Mouse (Mus musculus) midbrain, embryonic 13.5 days (tissue): ENCODE measurements around the gene Evi5. TPM values are rescaled to one million over a fixed set of nuclear protein-coding genes. Genes with fewer than 3 reads are reported as not detected.

Source experiments
- ATAC-seq: fragments of 200-750 bp; cut with Nextera tagmentation; 2 replicates; pipeline ENCODE4 v1.8.0; 2017; ENCODE audit warnings: mild to moderate bottlenecking, moderate TSS enrichment, moderate library complexity
- H3K27ac ChIP-seq: fragments of 300-500 bp; sonication (generic); 2 replicates; pipeline ENCODE4 v1.5.1; 2015; ENCODE audit warnings: inconsistent platforms, mild to moderate bottlenecking, moderate library complexity
- H3K27me3 ChIP-seq: fragments of 300-500 bp; sonication (generic); 2 replicates; pipeline ENCODE4 v1.6.1; 2015; ENCODE audit warnings: mild to moderate bottlenecking, inconsistent platforms
- H3K36me3 ChIP-seq: fragments of 300-500 bp; sonication (generic); 2 replicates; pipeline ENCODE4 v1.6.1; 2015; ENCODE audit warnings: mild to moderate bottlenecking, inconsistent platforms
- H3K4me1 ChIP-seq: fragments of 300-500 bp; sonication (generic); replicated peaks from 2 replicates; pipeline ENCODE4 v1.6.1; 2015; ENCODE audit warnings: inconsistent platforms
- H3K4me2 ChIP-seq: fragments of 300-500 bp; sonication (generic); replicated peaks from 2 replicates; pipeline ENCODE4 v1.6.1; 2015; ENCODE audit warnings: moderate library complexity, mild to moderate bottlenecking, inconsistent platforms
- H3K4me3 ChIP-seq: fragments of 300-500 bp; sonication (generic); replicated peaks from 2 replicates; pipeline ENCODE4 v1.5.1; 2015; ENCODE audit warnings: mild to moderate bottlenecking, inconsistent platforms
- H3K9ac ChIP-seq: fragments of 300-500 bp; sonication (generic); replicated peaks from 2 replicates; pipeline ENCODE4 v1.6.1; 2015; ENCODE audit warnings: mild to moderate bottlenecking, inconsistent platforms
- H3K9me3 ChIP-seq: fragments of 300-500 bp; sonication (generic); 2 replicates; pipeline ENCODE4 v1.6.1; 2016; ENCODE audit warnings: mild to moderate bottlenecking, inconsistent platforms
- WGBS: fragments of 180-500 bp; shearing (Covaris S2); methylation state at CpG from one replicate; pipeline ENCODE4 v1.1.7; 2015; 5-methylcytosine and 5-hydroxymethylcytosine counted together
- polyA plus RNA-seq: library from polyadenylated mRNA; unstranded; fragments of >200 nt; fragmentation: Nextera tagmentation; extraction: Ambion mirVana; gene quantifications from 2 replicates; pipeline ENCODE4 v1.2.1, GENCODE M21; 2015

The Evi5 gene
- polyA plus RNA-seq, 1 experiment from 2014 or later, result 44.3 TPM

DNA sequence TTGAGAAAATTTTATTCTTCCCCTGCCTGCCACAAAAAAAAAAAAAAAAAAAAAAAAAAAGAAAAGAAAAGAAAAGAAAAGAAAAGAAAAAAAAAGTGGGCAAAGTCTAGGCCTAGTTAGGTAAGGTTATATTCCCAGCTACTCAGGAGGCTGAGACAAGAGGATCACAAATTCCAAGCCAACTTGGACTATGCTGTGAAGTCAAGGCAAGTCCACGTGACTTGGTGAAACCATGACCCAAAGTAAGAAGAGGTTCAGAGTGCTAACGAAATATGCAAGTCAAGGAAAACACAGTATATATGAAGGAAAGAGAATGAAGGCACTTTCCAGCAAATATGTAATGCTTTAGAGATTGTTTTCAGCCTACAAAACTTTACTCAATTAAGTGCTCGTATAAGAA lies 82.4 kb downstream of the Evi5 start:
- H3K4me1 ChIP-seq, result no peaks in the 10 kb centered on the region
- no peak overlapping the region for H3K9ac ChIP-seq
- H3K4me3 ChIP-seq, result no peak overlapping the region
- peaks cover 8% of the 10 kb centered on the region for H3K36me3 ChIP-seq
- no peak for ATAC-seq
- H3K4me2 ChIP-seq, result no peak overlapping the region
- 94% methylated on average over 3 of the region's 3 CpGs for WGBS
- no peak overlapping the region for H3K27ac ChIP-seq
- H3K27me3 ChIP-seq, result no peaks in the 10 kb centered on the region
- no peaks in the 10 kb centered on the region for H3K9me3 ChIP-seq

DNA sequence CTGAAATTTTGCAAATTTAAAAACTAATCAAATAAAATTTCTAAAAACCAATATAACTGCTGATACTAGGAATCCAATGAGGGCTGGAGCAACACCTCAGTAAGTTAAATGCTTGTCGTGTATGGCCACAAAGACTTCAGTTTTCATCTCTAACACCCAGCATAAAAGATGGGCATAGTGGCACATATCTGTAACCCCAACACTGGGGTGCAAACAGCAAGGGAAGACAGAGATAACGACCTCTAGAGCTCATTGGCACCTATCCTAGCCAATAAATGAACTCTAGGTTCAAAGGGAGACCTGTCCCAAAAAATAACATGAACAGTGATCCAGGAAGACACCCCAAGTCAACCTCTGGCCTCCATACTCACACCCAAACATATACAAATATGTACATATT lies 82.9 kb downstream of the Evi5 start:
- H3K27me3 ChIP-seq, result no peaks in the 10 kb centered on the region
- ATAC-seq, result no peak
- H3K9me3 ChIP-seq, result no peaks in the 10 kb centered on the region
- H3K4me1 ChIP-seq, result no peaks in the 10 kb centered on the region
- peaks cover 8% of the 10 kb centered on the region for H3K36me3 ChIP-seq
- no peak overlapping the region for H3K4me3 ChIP-seq
- H3K27ac ChIP-seq, result no peak overlapping the region
- no peak overlapping the region for H3K4me2 ChIP-seq
- whole genome bisulfite sequencing, result 91% methylated on average over 2 of the region's 2 CpGs
- no peak overlapping the region for H3K9ac ChIP-seq

DNA sequence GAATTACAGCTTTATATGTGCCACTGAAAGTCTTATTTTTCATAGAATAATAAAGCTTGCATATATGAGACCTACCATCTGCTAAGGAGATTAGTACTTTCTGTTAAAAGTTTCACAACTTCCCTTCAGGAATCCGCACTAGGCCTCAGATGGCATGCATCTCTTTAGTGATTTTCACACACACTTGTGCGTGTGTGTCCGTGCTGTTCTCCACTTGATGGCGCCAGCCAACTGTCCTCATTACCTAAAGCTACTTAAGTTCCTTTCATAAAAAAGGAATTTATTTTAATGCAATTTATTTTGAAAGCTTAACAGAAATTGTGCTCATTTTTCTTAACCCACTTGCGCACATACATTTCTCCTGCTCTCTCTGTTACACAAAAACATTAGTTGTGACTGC lies 85.4 kb downstream of the Evi5 start:
- Histone ChIP-seq H3K27me3 (no peaks in the 10 kb centered on the region), H3K27ac (no peak overlapping the region), H3K4me2 (no peak overlapping the region), H3K9me3 (no peaks in the 10 kb centered on the region), H3K4me1 (no peaks in the 10 kb centered on the region), H3K9ac (no peak overlapping the region), H3K36me3 (peaks cover 6% of the 10 kb centered on the region; the same call in 1 of the 2 replicates), H3K4me3 (no peak overlapping the region)
- WGBS, result 80% methylated on average over 5 of the region's 5 CpGs
- ATAC-seq, result no peak

DNA sequence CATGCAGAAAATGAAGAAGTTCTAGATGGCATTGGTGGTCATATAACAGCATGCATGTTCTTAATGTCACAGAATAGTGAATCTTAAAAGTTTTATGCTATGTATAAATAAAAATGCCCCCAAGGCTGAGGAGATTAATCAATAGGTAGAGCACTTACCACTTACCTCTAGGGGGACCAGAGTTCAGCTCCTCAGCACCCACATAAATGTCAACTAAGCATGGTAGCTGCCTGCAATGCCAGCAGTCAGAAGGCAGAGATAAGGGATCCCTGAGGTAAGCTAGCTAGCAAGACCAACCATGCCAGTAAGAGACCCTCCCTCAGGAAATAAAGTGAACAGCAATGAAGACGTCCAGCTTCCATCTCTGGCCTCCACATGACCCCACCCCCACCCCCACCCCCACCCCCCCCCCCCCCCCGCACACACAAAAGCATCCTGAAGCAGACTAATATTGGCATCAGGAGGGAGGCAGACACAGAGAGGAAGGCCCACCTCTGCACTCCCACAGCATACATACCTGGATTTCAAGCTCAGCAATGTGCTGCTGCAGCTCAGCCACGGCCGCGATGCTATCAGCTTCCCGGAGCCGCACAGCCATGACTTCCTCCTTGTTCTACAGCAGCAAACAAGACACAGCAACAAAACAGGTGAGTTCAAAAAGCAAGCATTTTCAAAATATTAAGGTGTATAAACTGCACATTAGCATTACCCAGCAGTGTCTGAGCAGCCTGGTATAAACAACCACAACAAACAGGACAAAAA lies 87.0 kb downstream of the Evi5 start:
- WGBS, result 92% methylated on average over 6 of the region's 7 CpGs

DNA sequence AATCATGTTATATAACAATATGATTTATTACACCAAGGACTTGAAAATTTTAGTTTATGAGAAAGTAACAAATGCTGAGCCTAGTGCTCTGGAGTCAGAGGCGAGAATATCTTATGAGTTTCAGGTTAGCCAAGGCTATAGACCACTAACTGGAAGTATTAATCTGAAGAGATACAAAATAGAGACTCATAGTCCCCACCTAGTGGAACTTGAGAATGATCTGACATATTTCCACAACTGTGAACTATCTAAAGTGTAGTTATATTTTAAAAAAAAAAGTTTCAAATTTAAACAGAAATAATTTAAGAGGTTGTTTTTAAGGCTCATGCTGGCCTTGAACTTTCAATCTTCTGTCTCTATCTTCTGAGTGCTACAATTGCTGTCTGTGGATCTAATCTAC lies 92.5 kb downstream of the Evi5 start:
- WGBS, result 93% methylated on average over 1 of the region's 1 CpGs
- no peaks in the 10 kb centered on the region for H3K9me3 ChIP-seq
- H3K27ac ChIP-seq, result no peak overlapping the region
- no peak overlapping the region for H3K4me3 ChIP-seq
- no peaks in the 10 kb centered on the region for H3K27me3 ChIP-seq
- H3K36me3 ChIP-seq, result peaks cover 5% of the 10 kb centered on the region; the same call in 1 of the 2 replicates
- no peaks in the 10 kb centered on the region for H3K4me1 ChIP-seq
- no peak overlapping the region for H3K4me2 ChIP-seq
- no peak for ATAC-seq
- H3K9ac ChIP-seq, result no peak overlapping the region

More for the DNA sequence above, 87.0 kb downstream of the Evi5 start:
- Histone ChIP-seq H3K9ac (no peak overlapping the region), H3K4me3 (no peak overlapping the region), H3K27me3 (no peaks in the 10 kb centered on the region), H3K4me2 (no peak overlapping the region), H3K9me3 (no peaks in the 10 kb centered on the region), H3K4me1 (no peaks in the 10 kb centered on the region), H3K36me3 (peaks cover 6% of the 10 kb centered on the region; the same call in 1 of the 2 replicates), H3K27ac (no peak overlapping the region)
- ATAC-seq, result no peak

DNA sequence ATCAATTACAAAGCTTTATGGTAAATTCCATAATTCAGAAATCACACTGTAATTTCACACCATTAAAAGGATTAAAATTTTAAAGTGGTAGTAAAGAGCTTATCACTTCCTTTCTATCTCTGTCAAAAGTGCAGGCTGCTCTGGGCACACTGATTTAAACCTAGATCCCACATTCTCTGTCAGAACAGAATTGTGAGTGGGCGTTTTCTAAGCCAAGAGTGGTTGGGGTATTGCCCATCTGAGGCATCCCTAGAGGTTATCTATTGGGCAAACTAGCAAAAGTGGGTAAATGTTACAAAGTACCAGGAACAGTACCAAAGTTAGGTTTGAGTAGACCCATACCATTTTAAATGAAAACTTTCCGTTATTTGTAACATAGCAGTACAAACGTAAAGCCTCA lies 96.1 kb downstream of the Evi5 start:
- ATAC-seq, result no peak
- H3K27me3 ChIP-seq, result no peaks in the 10 kb centered on the region
- H3K4me2 ChIP-seq, result no peak overlapping the region
- no peaks in the 10 kb centered on the region for H3K36me3 ChIP-seq
- H3K4me1 ChIP-seq, result no peaks in the 10 kb centered on the region
- WGBS, result 91% methylated on average over 3 of the region's 3 CpGs
- H3K9ac ChIP-seq, result no peak overlapping the region
- H3K4me3 ChIP-seq, result no peak overlapping the region
- H3K9me3 ChIP-seq, result no peaks in the 10 kb centered on the region
- no peak overlapping the region for H3K27ac ChIP-seq

DNA sequence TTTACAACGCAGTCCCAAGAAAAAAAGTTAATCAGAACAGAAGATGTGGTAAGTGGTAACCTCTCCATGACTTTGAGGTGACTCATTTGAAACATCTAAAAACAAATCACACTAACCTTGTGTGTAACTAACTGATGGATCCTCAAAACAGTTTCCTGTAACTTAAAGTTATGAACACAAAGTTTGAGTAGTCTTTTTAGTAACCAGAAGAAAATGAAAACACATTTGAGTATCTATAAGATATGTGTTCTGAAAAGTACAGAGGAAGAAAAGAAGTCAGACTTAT lies 97.4 kb downstream of the Evi5 start:
- WGBS, result 100% methylated on average over 1 of the region's 1 CpGs
- Histone ChIP-seq H3K4me2 (no peak overlapping the region), H3K9ac (no peak overlapping the region), H3K27me3 (no peaks in the 10 kb centered on the region), H3K36me3 (no peaks in the 10 kb centered on the region), H3K27ac (no peak overlapping the region), H3K9me3 (no peaks in the 10 kb centered on the region), H3K4me1 (no peaks in the 10 kb centered on the region), H3K4me3 (no peak overlapping the region)
- no peak for ATAC-seq

DNA sequence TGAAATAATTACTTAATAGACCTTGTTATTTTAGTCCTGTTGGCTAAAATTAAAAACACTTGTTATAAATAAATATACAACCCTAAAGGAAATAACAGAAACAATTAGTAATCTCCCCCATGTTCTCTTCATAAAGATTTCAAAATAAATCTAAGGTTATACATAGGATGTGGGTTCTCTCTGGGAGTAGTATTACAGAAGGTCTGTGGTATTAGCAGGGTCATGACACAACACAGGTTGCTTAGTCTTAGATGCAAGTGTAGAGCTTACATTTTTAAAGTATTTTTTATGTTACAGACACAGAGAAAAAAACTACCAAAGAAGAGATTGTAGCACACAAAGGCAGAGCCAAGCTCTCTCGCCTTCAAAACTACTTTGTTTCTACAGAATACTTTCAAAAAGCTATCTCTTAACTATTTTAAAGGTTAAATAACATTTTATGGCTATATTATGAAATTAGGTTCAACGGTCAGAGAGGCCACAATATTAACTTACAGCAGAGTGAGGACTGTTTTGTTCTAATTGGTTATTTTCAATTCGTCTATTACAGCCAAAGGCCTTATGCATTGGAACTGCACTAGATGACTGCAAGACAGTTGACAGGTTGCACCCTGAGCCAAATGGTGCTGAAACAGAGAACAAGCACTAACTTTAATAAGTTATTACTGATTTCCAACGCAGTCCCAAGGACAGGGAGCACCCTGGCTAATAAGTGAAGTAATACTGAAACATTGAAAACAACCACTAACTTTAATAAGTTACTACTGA lies 97.9 kb downstream of the Evi5 start:
- WGBS, result 90% methylated on average over 4 of the region's 4 CpGs

DNA sequence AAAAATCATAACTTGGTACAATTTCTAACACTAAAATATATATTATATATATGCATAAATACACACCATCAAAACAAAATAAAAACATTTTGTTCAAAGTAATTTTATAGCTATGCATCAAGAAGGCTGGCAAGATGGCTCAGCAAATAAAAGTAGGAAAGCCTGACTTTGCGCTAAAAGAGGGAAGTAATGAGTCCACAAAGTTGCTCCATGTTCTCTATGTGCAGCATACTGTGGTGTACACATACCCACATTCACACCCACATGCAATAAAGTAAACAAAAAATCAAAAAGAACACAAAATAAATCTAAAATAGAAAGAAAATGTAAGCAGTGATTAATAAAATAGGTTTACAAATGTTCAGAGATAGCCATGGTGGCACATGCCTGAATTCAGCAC lies 99.0 kb downstream of the Evi5 start:
- no peak overlapping the region for H3K4me2 ChIP-seq
- H3K9me3 ChIP-seq, result no peaks in the 10 kb centered on the region
- ATAC-seq, result no peak
- 97% methylated on average over 1 of the region's 1 CpGs for WGBS
- no peaks in the 10 kb centered on the region for H3K36me3 ChIP-seq
- H3K27ac ChIP-seq, result no peak overlapping the region
- no peaks in the 10 kb centered on the region for H3K4me1 ChIP-seq
- H3K4me3 ChIP-seq, result no peak overlapping the region
- H3K27me3 ChIP-seq, result no peaks in the 10 kb centered on the region
- no peak overlapping the region for H3K9ac ChIP-seq

More for the DNA sequence above, 97.9 kb downstream of the Evi5 start:
- Histone ChIP-seq H3K4me1 (no peaks in the 10 kb centered on the region), H3K36me3 (no peaks in the 10 kb centered on the region), H3K27ac (no peak overlapping the region), H3K27me3 (no peaks in the 10 kb centered on the region), H3K9me3 (no peaks in the 10 kb centered on the region), H3K4me2 (no peak overlapping the region), H3K4me3 (no peak overlapping the region), H3K9ac (no peak overlapping the region)
- no peak for ATAC-seq

DNA sequence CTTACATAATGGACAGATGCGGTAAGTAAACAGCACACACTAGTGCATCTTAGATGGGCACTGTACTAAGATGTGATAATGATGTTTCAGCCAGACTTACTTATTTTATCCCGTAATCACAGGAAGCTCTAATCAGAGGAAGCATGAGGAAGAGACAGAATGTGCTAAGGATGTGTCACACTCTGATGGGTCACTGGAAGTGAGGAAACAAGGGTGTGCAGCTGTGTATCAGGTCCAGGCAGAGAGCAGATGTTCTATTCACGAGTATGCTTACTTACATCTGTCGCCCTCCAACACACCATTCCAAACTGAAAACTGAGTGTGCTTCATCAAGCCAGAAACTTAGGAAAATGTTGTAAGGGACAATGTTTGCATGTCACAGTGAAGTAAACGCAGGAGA lies 102.9 kb downstream of the Evi5 start:
- Histone ChIP-seq H3K36me3 (peaks cover 6% of the 10 kb centered on the region), H3K9ac (no peak overlapping the region), H3K27me3 (no peaks in the 10 kb centered on the region), H3K9me3 (0 out of 2 replicates have a peak, but pooled peaks cover 2% of the 10 kb centered on the region), H3K27ac (no peak overlapping the region), H3K4me1 (no peaks in the 10 kb centered on the region), H3K4me2 (no peak overlapping the region), H3K4me3 (no peak overlapping the region)
- ATAC-seq, result no peak
- WGBS, result 89% methylated on average over 5 of the region's 5 CpGs

DNA sequence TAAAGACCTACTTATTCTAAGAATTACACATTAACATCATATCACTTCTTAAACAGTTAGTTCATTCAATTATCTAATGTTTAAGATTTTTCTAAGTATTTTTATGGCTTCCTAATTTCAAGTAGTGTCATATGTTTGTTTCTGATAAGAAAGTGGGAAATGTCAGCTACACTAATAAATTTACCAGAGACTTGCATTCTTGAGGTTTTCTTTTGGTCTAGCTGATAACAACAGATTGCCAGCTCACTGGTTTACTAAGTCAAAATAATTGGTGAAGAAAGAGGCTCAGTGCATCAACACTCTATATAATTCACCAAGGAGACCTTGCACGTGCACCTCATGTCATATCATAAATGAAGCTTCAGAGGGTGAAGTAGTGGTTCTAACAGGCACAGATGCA lies 106.7 kb downstream of the Evi5 start:
- Histone ChIP-seq H3K9ac (no peak overlapping the region), H3K36me3 (peaks cover 6% of the 10 kb centered on the region), H3K27ac (no peak overlapping the region), H3K9me3 (0 out of 2 replicates have a peak, but pooled peaks cover 2% of the 10 kb centered on the region), H3K4me1 (no peaks in the 10 kb centered on the region), H3K4me3 (no peak overlapping the region), H3K4me2 (no peak overlapping the region), H3K27me3 (no peaks in the 10 kb centered on the region)
- ATAC-seq, result no peak
- WGBS, result 87% methylated on average over 1 of the region's 1 CpGs

DNA sequence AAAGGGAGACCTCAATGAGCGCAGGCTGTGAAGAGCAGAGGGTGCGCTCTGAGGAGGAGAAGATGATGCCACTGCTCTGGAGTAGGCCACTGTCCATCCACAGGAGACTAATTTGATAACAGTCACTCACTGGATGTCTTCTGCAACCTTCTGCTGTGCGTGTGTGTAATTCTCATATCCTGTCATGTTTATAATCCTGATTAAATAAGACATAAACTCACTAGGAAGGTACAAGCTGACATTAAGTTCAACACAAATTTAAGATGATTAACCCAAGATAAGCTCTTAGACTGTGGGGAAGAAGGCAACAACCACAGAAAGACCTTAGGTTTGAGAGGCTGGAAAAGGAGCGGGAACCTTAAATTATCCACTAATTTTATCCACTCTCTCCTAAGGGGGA lies 109.0 kb downstream of the Evi5 start:
- Histone ChIP-seq H3K9me3 (0 out of 2 replicates have a peak, but pooled peaks cover 2% of the 10 kb centered on the region), H3K4me1 (no peaks in the 10 kb centered on the region), H3K27me3 (no peaks in the 10 kb centered on the region), H3K4me3 (no peak overlapping the region), H3K36me3 (peaks cover 8% of the 10 kb centered on the region), H3K9ac (no peak overlapping the region), H3K27ac (no peak overlapping the region), H3K4me2 (no peak overlapping the region)
- WGBS, result 96% methylated on average over 4 of the region's 4 CpGs
- no peak for ATAC-seq
